Mouse (Mus musculus) forebrain, embryonic 10.5 days (tissue): ENCODE data around the gene Sult6b2. TPM values are rescaled to one million over a fixed set of nuclear protein-coding genes. Genes with fewer than 3 reads are reported as not detected.

ENCODE experiments used
- DNase-seq: peaks from one replicate; pipeline ENCODE4 v3.0.0-alpha.2; 2017; ENCODE audit warnings: low spot score; ENCODE audit errors: extremely low spot score
- H3K27ac ChIP-seq: fragments of 300-500 bp; sonication (generic); 2 replicates; pipeline ENCODE4 v1.5.1; 2016; ENCODE audit warnings: mild to moderate bottlenecking
- H3K27me3 ChIP-seq: fragments of 300-500 bp; sonication (generic); 2 replicates; pipeline ENCODE4 v1.6.1; 2016; ENCODE audit warnings: mild to moderate bottlenecking; ENCODE audit not compliant: poor library complexity, severe bottlenecking
- H3K36me3 ChIP-seq: fragments of 300-500 bp; sonication (generic); replicated peaks from 2 replicates; pipeline ENCODE4 v1.6.1; 2016; ENCODE audit warnings: mild to moderate bottlenecking, moderate library complexity
- H3K4me1 ChIP-seq: fragments of 300-500 bp; sonication (generic); 2 replicates; pipeline ENCODE4 v1.6.1; 2016
- H3K4me3 ChIP-seq: fragments of 300-500 bp; sonication (generic); 2 replicates; pipeline ENCODE4 v1.5.1; 2016; ENCODE audit warnings: mild to moderate bottlenecking, moderate library complexity
- H3K9me3 ChIP-seq: fragments of 300-500 bp; sonication (generic); 2 replicates; pipeline ENCODE4 v1.6.1; 2016; ENCODE audit warnings: mild to moderate bottlenecking, moderate library complexity
- WGBS: fragments of 180-500 bp; shearing (Covaris S2); methylation state at CpG from one replicate; pipeline ENCODE4 v1.1.7; 2016; 5-methylcytosine and 5-hydroxymethylcytosine counted together
- polyA plus RNA-seq: library from polyadenylated mRNA; unstranded; fragments of >200 nt; fragmentation: Nextera tagmentation; extraction: Ambion mirVana; gene quantifications from 2 replicates; pipeline ENCODE4 v1.2.1, GENCODE M21; 2016

The Sult6b2 gene
- 0.06 TPM in 1 of 2 replicates, not detected in the other for polyA plus RNA-seq

DNA sequence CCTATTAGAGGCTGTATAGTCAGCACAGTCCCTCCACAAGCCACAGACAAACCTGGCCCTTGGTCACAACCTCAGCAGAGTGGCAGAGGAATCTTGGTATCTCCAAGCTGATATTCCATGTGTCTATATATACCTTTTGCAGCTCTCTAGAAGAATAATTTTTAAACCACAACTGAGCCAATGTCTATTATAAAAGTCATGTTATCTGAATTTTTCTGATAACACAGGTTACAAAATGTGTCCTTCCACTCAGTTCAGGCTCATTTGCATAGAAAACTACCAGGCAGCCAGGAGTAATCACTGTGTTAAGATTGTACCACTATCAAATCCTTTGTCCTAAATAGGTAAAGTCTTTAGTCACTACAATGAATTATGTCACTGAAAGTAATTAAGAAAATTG lies at the start of gene Sult6b2:
TSS of gene Sult6b2 (minus strand) at position 101 of the 400 bp plus-strand sequence.
- no peak for DNase-seq
- H3K27me3 ChIP-seq: 0 out of 2 replicates have a peak, but pooled peaks cover 5% of the 10 kb centered on the region
- H3K9me3 ChIP-seq: no peaks in the 10 kb centered on the region
- no peak within 1 kb of the TSS for H3K27ac ChIP-seq
- H3K4me1 ChIP-seq: peaks cover 16% of the 10 kb centered on the region
- no peak within 1 kb of the TSS for H3K4me3 ChIP-seq
- no peaks in the 10 kb centered on the region for H3K36me3 ChIP-seq

DNA sequence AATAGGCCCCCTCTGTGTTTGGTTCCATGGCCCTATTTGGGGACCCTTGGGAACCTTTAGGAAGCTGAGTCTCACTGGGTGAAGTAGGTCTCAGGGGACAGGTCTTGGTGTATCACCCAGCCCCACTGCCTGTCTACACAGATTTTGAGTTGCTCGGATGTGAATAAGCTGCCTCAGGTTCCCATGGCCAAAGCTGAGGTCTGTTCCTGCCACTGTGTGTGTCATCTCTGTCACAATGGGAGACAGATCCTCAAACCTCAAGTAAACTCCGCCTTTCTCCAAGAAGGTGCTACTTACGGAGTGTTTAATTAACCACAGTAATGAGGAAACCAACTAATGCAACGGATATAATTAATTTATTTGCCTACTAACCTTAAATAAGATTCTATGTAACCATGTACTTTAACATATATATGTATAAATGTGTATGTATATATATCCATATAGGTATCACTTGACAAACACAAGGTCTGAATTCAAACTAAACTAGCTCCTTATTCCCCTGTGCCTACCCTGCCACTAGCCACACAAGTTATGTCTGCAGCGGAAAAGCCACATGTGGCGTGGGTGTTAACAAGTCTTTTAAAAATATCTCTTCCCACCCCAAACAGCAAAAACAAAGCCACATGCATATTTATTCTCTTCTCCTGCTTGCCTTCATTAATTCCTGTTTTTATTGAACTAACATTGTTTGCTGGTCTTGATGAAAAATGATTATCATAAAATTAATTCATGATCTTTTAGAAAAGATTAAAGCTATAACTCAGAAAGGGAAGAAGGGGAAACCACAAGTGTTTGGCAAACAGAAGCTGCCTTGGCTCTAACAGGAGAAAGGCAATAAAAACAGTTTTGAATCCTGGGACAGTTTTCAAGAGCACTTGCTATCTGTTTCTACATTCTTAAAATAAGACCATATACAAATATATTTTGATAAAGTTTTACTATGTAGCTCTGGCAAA lies 48.4 kb upstream of the Sult6b2 start:
- no peak for DNase-seq
- WGBS: 89% methylated on average over 6 of the region's 6 CpGs
- no peaks in the 10 kb centered on the region for H3K27me3 ChIP-seq
- no peak overlapping the region for H3K27ac ChIP-seq
- no peak overlapping the region for H3K4me3 ChIP-seq
- H3K36me3 ChIP-seq: no peaks in the 10 kb centered on the region
- peaks cover 9% of the 10 kb centered on the region for H3K4me1 ChIP-seq
- H3K9me3 ChIP-seq: no peaks in the 10 kb centered on the region

DNA sequence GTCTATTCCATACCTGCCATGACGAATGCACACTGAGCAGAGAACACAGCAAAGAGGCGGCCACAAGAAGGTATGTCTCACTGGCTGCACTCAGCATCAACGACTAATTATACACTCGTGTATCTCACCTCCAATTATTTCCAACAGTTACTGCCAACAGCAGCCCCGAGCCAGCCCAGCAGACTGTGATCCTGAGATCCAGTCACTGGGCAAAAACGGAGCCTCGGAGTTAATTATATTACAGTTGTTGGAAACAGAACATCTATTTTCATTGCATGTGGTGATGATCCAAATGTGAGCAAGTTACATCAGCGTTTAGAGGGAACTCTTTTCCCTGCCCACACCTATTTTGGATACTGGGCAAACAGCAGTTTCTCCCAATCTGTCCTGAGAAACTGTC lies 46.1 kb upstream of the Sult6b2 start:
- Histone ChIP-seq H3K27ac (no peak overlapping the region), H3K9me3 (no peaks in the 10 kb centered on the region), H3K4me3 (no peak overlapping the region), H3K27me3 (no peaks in the 10 kb centered on the region), H3K36me3 (no peaks in the 10 kb centered on the region), H3K4me1 (peaks cover 3% of the 10 kb centered on the region; the same call in 1 of the 2 replicates)
- DNase-seq: no peak
- WGBS: 87% methylated on average over 8 of the region's 8 CpGs

DNA sequence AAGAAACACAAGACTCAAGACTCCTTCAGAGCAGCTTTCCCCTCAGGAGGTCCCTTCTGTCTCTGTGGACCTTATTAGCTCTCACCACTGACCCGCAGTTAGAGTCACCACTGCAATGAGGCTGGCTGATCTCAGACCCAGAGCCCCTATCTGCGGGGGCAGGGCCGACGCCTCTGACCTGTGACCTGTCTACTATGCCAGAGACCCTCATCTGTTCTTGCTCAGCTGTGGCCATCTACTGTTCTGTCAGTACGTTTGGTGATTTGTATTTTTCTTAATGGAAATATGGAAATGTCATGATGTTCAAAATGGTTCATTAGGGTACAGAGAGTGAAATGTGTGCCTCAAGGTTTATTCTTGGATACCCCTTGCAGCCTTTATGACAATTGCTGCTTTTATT lies 45.0 kb upstream of the Sult6b2 start:
- 74% methylated on average over 5 of the region's 5 CpGs for WGBS
- H3K27me3 ChIP-seq: no peaks in the 10 kb centered on the region
- peaks cover 3% of the 10 kb centered on the region; the same call in 1 of the 2 replicates for H3K4me1 ChIP-seq
- H3K9me3 ChIP-seq: no peaks in the 10 kb centered on the region
- no peak for DNase-seq
- H3K36me3 ChIP-seq: no peaks in the 10 kb centered on the region
- no peak overlapping the region for H3K27ac ChIP-seq
- no peak overlapping the region for H3K4me3 ChIP-seq

DNA sequence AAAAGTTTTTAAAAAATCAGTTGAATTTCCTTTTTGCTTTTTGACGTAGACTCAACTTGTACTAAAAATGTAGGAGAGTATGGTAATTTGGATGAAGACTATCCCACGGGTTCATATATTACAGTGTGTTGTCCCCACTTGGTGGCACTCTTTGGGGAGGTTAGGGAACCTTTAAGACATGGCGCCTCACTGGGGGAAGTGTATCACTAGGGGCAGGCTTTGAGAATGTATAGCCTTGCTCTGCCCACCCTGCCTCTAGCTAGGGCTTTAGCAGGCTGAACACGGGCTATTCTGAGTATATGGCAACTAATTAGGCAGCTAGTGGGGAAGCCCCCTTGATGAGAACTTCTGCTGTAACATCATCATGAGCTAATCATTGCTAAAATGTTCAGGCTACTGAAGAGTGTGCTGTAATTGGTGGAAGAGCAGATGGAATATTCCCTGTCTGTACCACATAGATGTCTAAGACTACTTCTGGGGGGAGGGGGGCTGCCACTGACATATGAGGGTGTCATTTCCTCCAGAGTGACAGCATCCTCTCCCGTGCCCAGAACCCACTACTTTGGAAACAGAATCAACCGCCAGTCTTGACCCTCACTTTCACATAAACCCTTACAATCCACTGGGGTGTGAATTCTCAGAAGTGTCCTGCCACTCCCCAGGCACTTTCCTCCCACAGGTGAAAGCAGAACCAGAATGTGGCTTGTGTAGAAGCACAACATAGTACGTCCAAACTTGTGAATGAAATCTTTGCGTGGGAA lies 43.8 kb upstream of the Sult6b2 start:
- H3K4me1 ChIP-seq: peaks cover 3% of the 10 kb centered on the region; the same call in 1 of the 2 replicates
- DNase-seq: no peak
- no peaks in the 10 kb centered on the region for H3K9me3 ChIP-seq
- 85% methylated on average over 8 of the region's 8 CpGs for WGBS
- no peak overlapping the region for H3K27ac ChIP-seq
- H3K4me3 ChIP-seq: no peak overlapping the region
- no peaks in the 10 kb centered on the region for H3K36me3 ChIP-seq
- H3K27me3 ChIP-seq: no peaks in the 10 kb centered on the region

DNA sequence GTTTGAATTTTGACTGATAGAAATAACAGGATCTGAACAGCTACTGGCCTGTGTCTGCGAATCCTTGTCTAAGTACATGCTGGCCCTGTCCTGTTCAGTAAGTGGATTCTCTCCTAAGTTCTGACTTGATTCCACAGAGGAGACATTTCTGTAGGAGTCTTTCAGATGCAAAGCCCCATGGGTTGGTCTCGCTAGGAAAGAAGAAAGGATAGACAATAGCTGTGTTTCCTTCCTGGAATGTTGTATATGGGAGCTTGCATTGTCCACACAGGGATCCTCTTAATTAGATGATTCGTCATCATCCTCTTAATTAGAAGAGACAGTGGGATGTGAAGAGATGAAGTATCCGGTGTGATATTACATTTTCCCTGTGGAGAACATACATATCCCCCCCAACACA lies 42.6 kb upstream of the Sult6b2 start:
- WGBS: 88% methylated on average over 4 of the region's 4 CpGs
- no peak overlapping the region for H3K4me3 ChIP-seq
- no peak for DNase-seq

DNA sequence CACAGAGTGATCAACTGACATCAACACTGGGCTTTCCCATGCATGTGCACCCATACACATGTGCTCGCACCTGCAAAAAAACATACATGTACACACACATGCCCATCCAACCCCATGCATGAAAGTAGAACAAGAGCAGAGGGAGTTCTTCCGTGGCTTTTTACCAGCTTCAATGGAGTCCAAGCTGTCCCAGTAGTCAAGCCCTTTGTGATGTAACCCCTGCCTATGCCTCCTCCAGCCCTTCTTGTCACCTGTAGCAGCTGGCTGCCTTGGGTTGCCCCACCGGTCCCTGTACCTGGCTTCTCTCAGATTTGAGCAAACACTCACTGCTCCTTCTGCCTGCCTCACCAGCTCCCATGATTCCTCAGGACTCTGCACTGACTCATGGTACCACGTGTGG lies 40.8 kb upstream of the Sult6b2 start:
- no peak overlapping the region for H3K27ac ChIP-seq
- H3K27me3 ChIP-seq: no peaks in the 10 kb centered on the region
- H3K4me3 ChIP-seq: no peak overlapping the region
- peaks cover 3% of the 10 kb centered on the region; the same call in 1 of the 2 replicates for H3K4me1 ChIP-seq
- DNase-seq: no peak
- no peaks in the 10 kb centered on the region for H3K36me3 ChIP-seq
- WGBS: 87% methylated on average over 4 of the region's 4 CpGs
- H3K9me3 ChIP-seq: no peaks in the 10 kb centered on the region

More for the DNA sequence above, 42.6 kb upstream of the Sult6b2 start:
- H3K27ac ChIP-seq: no peak overlapping the region
- no peaks in the 10 kb centered on the region for H3K36me3 ChIP-seq
- H3K4me1 ChIP-seq: peaks cover 3% of the 10 kb centered on the region; the same call in 1 of the 2 replicates
- no peaks in the 10 kb centered on the region for H3K9me3 ChIP-seq
- H3K27me3 ChIP-seq: no peaks in the 10 kb centered on the region

DNA sequence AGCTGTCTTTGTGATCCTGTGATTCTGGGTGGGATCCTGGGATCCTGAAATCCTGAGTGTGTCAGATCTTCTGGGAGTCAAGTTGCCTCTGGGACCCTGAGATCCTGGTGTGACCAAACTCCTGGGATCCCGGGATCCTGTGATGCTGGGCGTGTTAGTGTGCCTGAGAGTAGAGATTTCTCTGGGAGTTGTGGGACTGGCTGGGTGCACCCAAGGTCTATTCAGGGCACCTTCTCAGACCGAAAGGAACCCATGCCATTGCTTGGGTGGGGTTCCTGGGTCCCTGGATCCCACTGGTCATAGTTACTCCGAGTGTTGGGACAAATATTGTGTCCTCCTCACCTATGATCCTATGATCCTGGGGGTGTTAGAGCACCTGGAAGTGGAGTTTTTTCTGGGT lies 39.8 kb upstream of the Sult6b2 start:
- Histone ChIP-seq H3K4me3 (no peak overlapping the region), H3K9me3 (no peaks in the 10 kb centered on the region), H3K27me3 (no peaks in the 10 kb centered on the region), H3K27ac (no peak overlapping the region), H3K4me1 (no peaks in the 10 kb centered on the region), H3K36me3 (no peaks in the 10 kb centered on the region)
- 87% methylated on average over 4 of the region's 4 CpGs for WGBS
- DNase-seq: no peak

DNA sequence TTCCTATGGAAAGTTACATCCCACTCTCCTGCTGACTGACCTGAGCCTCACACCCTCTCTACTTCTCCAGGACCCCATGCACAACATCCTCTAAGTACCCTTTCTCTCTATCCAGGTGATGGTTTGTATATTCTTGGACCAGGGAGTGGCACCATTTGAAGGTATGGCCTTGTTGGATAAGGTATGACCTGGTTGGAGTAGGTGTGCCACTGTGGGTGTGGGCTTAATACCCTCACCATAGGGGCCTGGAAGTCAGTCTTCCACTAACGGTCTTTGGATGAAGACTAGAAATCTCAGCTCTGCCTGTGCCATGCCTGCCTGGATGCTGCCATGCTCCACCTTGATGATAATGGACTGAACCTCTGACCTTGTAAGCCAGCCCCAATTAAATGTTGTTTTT lies 34.2 kb upstream of the Sult6b2 start:
- Histone ChIP-seq H3K4me3 (no peak overlapping the region), H3K4me1 (peaks cover 7% of the 10 kb centered on the region), H3K27me3 (no peaks in the 10 kb centered on the region), H3K9me3 (no peaks in the 10 kb centered on the region), H3K27ac (no peak overlapping the region), H3K36me3 (no peaks in the 10 kb centered on the region)
- WGBS: 91% methylated on average over 1 of the region's 1 CpGs
- no peak for DNase-seq

DNA sequence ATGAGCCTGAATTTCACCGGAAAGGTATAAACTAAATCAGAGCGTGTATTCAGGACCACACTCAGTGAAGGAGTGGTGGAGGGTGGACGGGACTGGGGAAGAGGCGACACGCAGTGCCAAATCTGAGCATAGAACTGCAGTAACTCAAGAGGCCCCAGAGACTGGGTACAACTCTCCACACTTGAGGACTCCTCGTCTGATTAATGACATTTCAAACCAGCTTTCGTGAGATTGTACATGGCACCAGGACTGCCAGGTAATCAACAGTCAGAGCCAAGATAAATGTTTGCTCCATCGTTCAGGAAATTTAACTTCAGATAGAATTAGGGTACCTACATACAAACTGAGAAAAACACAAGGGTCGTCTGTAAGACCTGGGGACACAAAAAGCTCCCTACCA lies 33.0 kb upstream of the Sult6b2 start:
- DNase-seq: no peak
- 89% methylated on average over 9 of the region's 9 CpGs for WGBS

DNA sequence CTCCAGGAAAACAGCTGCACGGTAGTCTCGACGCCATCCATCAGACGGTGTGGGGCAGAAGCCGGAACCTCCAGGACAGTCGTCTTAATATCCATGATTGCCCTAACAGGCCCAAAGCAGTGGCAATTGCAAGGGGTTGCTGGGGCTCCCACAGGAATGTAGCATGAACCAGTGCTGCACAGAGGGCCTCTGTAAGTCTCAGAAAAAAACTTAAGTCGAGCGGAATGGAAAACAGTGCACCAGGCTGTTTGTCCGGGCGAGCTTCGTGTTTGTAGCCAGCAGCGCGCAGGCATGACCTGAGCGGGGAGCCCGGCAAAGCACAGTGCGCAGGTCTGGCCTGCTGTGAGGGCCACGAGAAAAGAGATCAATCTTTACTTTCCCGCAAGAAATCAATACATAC lies 31.4 kb upstream of the Sult6b2 start:
- Histone ChIP-seq H3K27me3 (no peaks in the 10 kb centered on the region), H3K27ac (peak overlapping the region; percentile 17; the same call in 1 of the 2 replicates), H3K36me3 (no peaks in the 10 kb centered on the region), H3K9me3 (no peaks in the 10 kb centered on the region), H3K4me1 (peaks cover 9% of the 10 kb centered on the region), H3K4me3 (no peak overlapping the region)
- no peak for DNase-seq
- 71% methylated on average over 18 of the region's 18 CpGs for WGBS

More for the DNA sequence above, 33.0 kb upstream of the Sult6b2 start:
- Histone ChIP-seq H3K4me1 (peaks cover 7% of the 10 kb centered on the region), H3K27ac (no peak overlapping the region), H3K9me3 (no peaks in the 10 kb centered on the region), H3K36me3 (no peaks in the 10 kb centered on the region), H3K4me3 (no peak overlapping the region), H3K27me3 (no peaks in the 10 kb centered on the region)

DNA sequence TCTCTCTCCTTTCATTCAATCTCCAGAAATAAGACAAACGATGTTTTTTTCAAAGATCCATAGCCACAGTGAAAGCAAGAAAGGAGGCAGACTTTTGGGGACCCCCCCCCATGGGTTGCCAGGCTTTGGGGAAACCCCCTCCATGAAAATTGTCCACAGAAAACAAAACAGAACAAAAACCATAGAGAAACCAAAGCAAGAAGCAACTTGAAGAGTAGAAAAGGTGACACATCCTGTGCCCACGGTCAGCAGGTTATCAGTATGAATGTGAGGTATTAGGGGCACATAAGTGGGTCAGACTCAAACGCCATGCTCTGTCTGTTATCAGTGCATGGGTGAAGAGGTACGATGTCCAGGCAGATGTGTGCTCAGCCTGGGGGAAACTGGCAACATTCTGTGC lies 30.6 kb upstream of the Sult6b2 start:
- Histone ChIP-seq H3K36me3 (no peaks in the 10 kb centered on the region), H3K4me1 (peaks cover 10% of the 10 kb centered on the region), H3K27ac (no peak overlapping the region), H3K4me3 (no peak overlapping the region), H3K27me3 (no peaks in the 10 kb centered on the region), H3K9me3 (no peaks in the 10 kb centered on the region)
- DNase-seq: no peak
- 84% methylated on average over 4 of the region's 4 CpGs for WGBS

DNA sequence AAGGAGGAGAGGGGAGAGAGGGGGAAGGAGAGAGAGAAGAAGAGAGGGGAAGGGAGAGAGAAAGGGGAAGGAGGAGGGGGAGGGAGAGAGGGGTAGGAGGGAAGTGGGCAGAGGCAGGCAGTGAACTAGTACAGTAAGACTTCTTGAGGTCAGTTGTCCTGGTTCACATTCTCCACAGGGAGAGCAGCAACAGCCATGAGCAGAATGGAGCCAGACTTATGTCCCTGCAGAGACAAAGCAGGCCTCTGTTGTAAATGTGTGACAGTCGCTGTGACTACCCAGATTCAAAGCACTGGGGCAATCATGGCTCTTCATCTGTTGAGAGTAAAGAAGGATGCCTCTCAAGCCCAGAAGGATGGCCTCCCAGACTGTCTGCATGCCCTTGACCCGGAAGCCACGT lies 27.4 kb upstream of the Sult6b2 start:
- H3K27ac ChIP-seq: no peak overlapping the region
- no peak for DNase-seq
- WGBS: 77% methylated on average over 3 of the region's 3 CpGs
- H3K9me3 ChIP-seq: no peaks in the 10 kb centered on the region
- no peaks in the 10 kb centered on the region for H3K36me3 ChIP-seq
- H3K4me3 ChIP-seq: no peak overlapping the region
- peaks cover 10% of the 10 kb centered on the region for H3K4me1 ChIP-seq
- H3K27me3 ChIP-seq: no peaks in the 10 kb centered on the region
